ENCODE assay signal across 8 mouse cellular contexts in genomic region chr4:48472052-48472791, GRCm38 (mm10). TPM values are rescaled to one million over a fixed set of nuclear protein-coding genes. Genes with fewer than 3 reads are reported as not detected.
DNase-seq lines count a peak whose midpoint lies in the region; ATAC-seq lines count a peak whose summit lies in the region.

No protein-coding gene starts in this region.

- H3K27me3 ChIP-seq in forebrain, embryonic 14.5 days (replicated peaks; ENCODE audit: control insufficient read depth, insufficient read depth, low read length) = no peaks in the 10 kb centered on the region
- H3K27me3 ChIP-seq in limb, embryonic 10.5 days (ENCODE audit: low read depth, poor library complexity, severe bottlenecking) = no peaks in the 10 kb centered on the region
- no peaks in the 10 kb centered on the region for H3K27me3 ChIP-seq in neural tube, embryonic 14.5 days (ENCODE audit: control insufficient read depth, insufficient read depth, low read length)

- H3K36me3 ChIP-seq in forebrain, embryonic 14.5 days (ENCODE audit: control insufficient read depth, insufficient read depth, low read length) = peaks cover 13% of the 10 kb centered on the region
- H3K36me3 ChIP-seq in limb, embryonic 10.5 days = peaks cover 26% of the 10 kb centered on the region
- 0 out of 2 replicates have a peak, but pooled peaks cover 5% of the 10 kb centered on the region for H3K36me3 ChIP-seq in neural tube, embryonic 14.5 days (ENCODE audit: control insufficient read depth, insufficient read depth, low read length)

- no peaks in the 10 kb centered on the region for H3K9me3 ChIP-seq in forebrain, embryonic 14.5 days (replicated peaks; ENCODE audit: control insufficient read depth, low read length)
- H3K9me3 ChIP-seq in limb, embryonic 10.5 days (replicated peaks) = no peaks in the 10 kb centered on the region
- H3K9me3 ChIP-seq in neural tube, embryonic 14.5 days (ENCODE audit: control insufficient read depth, low read length) = no peaks in the 10 kb centered on the region

- H3K4me2 ChIP-seq in forebrain, embryonic 14.5 days (ENCODE audit: low read length) = peak overlapping the region; percentile 77
- H3K4me2 ChIP-seq in neural tube, embryonic 14.5 days (ENCODE audit: low read depth, low read length) = peak overlapping the region; percentile 63

- ATAC-seq in forebrain, embryonic 14.5 days = peak; percentile 13; the same call in 1 of the 2 replicates
- ATAC-seq in neural tube, embryonic 14.5 days (ENCODE audit: low read depth) = no peak

- peak overlapping the region; percentile 92 for H3K9ac ChIP-seq in forebrain, embryonic 14.5 days (ENCODE audit: low read length)
- H3K9ac ChIP-seq in neural tube, embryonic 14.5 days (replicated peaks; ENCODE audit: low read depth, low read length) = peak overlapping the region; percentile 83

- peak; percentile 4 for DNase-seq in embryo, embryonic 11.5 days (ENCODE audit: low read depth, low spot score)
- no peak for DNase-seq in embryo, embryonic 10.5 days (ENCODE audit: low spot score)
- peak; percentile 13 for DNase-seq in ES-CJ7 (ENCODE audit: low read depth, low spot score)
- DNase-seq in forebrain, embryonic 14.5 days (ENCODE audit: low spot score) = peak; percentile 11
- no peak for DNase-seq in limb, embryonic 10.5 days (ENCODE audit: low spot score)
- no peak for DNase-seq in left cerebral cortex, postnatal 36 days (ENCODE audit: low spot score in 2 of 2)
- DNase-seq in frontal cortex, postnatal 36 days (ENCODE audit: low spot score in 2 of 2) = no peak

- peak overlapping the region; percentile 97 for H3K4me3 ChIP-seq in forebrain, embryonic 14.5 days (ENCODE audit: low read depth, low read length)
- peak overlapping the region; percentile 96 for H3K4me3 ChIP-seq in limb, embryonic 10.5 days
- peak overlapping the region; percentile 98 for H3K4me3 ChIP-seq in neural tube, embryonic 14.5 days (ENCODE audit: low read depth, low read length)

- WGBS in forebrain, embryonic 14.5 days = 26% methylated on average over 12 of the region's 12 CpGs
- WGBS in limb, embryonic 10.5 days = 20% methylated on average over 12 of the region's 12 CpGs
- 14% methylated on average over 12 of the region's 12 CpGs for WGBS in neural tube, embryonic 14.5 days

- H3K4me1 ChIP-seq in forebrain, embryonic 14.5 days (ENCODE audit: control insufficient read depth, insufficient read depth, low read length) = peaks cover 14% of the 10 kb centered on the region
- H3K4me1 ChIP-seq in limb, embryonic 10.5 days = peaks cover 16% of the 10 kb centered on the region
- peaks cover 15% of the 10 kb centered on the region for H3K4me1 ChIP-seq in neural tube, embryonic 14.5 days (ENCODE audit: control insufficient read depth, insufficient read depth, low read length)

- H3K27ac ChIP-seq in forebrain, embryonic 14.5 days (ENCODE audit: low read depth, low read length) = no peak overlapping the region
- H3K27ac ChIP-seq in limb, embryonic 10.5 days = peak overlapping the region; percentile 98
- no peak overlapping the region for H3K27ac ChIP-seq in neural tube, embryonic 14.5 days (ENCODE audit: low read depth, low read length)

- intact Hi-C loops in left cerebral cortex, postnatal 36 days (cut with DNase I) = loop anchor here (2.0 to 5.0 kb wide), 2 partner anchors 70 to 209 kb away; no protein-coding TSS in a partner anchor

RNA-seq across cellular contexts. Expression of gene Tex10, which starts 1.0 kb away (rescaled TPM):
- 55.6 and 61.4 TPM in 2 replicates for polyA plus RNA-seq in forebrain, embryonic 14.5 days (2014; fragmentation: Nextera tagmentation; extraction: Ambion mirVana)
- 83.4 and 89.4 TPM in 2 replicates for polyA plus RNA-seq in limb, embryonic 10.5 days (2016; fragmentation: Nextera tagmentation; extraction: Ambion mirVana)
- polyA plus RNA-seq in neural tube, embryonic 14.5 days (2014; fragmentation: Nextera tagmentation; extraction: Ambion mirVana) = 45.7 and 53.2 TPM in 2 replicates
- 10 to 100 TPM; 18.9 to 22.7 TPM for total RNA-seq in left cerebral cortex, postnatal 36 days (2021)

Comparison
In these comparisons a context has a peak if more than half of its experiments do, and no peak if none do; other contexts are left out.
1. DNase-seq: peak in embryo, embryonic 11.5 days (single experiment), ES-CJ7 (single experiment) and forebrain, embryonic 14.5 days (single experiment); none in embryo, embryonic 10.5 days (single experiment), limb, embryonic 10.5 days (single experiment), left cerebral cortex, postnatal 36 days (0 of 2) and frontal cortex, postnatal 36 days (0 of 2).
2. Peak in every context shown above with its lines, with median percentiles within 50 percentile points of each other: H3K4me3 ChIP-seq.